Mouse (Mus musculus): ENCODE data around the gene Aadat. TPM values are rescaled to one million over a fixed set of nuclear protein-coding genes. Genes with fewer than 3 reads are reported as not detected.
"Not testable (repeated sequence)": the region's sequence is repeated elsewhere in the genome, so short reads cannot be mapped to it uniquely, and the experiment has no call there.

Aadat gene
- polyA plus RNA-seq, 1 experiment from 2014 or later = 2.0 TPM

GRCm38 (mm10) chr8:60583369-60583768 lies 77.6 kb downstream of the Aadat start:
- 81% methylated on average over 2 of the region's 2 CpGs for WGBS
- Histone ChIP-seq H3K4me3 (replicated peaks) (no peak overlapping the region), H3K4me1 (no peaks in the 10 kb centered on the region), H3K4me2 (no peak overlapping the region), H3K36me3 (no peaks in the 10 kb centered on the region), H3K27me3 (replicated peaks) (no peaks in the 10 kb centered on the region), H3K27ac (replicated peaks) (no peak overlapping the region), H3K9me3 (replicated peaks) (no peaks in the 10 kb centered on the region), H3K9ac (replicated peaks) (no peak overlapping the region)
- no peak for ATAC-seq (ENCODE audit: low FRiP score)

DNA sequence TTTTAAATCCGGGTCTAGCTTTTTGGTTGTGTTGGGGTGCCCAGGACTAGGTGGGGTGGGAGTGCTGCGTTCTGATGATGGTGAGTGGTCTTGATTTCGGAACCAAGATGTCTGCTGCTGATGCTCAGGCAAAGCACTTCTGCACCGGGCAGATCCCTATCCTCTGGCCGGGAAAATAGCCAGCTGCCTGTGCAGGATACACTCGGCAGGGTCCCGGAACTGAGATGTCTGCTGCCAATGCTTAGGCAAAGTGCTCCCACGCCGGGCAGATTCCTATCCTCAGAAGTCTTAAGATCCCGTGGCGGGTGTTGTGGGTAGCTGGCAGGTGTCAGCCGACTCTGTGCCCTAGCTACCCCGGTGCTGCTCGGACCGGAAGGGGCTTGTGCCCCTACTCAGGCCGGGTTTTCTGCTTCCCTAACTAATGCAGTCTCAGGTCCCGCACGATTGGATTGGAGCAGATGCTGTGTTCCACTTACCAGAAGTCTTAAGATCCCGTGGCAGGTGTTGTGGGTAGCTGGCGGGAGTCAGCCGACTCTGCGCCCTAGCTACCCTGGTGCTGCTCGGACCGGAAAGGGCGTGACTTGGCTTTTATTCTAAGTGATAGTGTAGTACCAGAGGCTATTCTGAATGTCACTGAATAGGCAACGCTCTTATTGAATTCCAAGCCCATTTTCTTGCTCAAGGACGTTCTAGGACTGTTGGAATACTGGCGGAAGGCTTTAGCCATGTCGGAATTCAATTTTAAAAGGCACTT lies 85.8 kb downstream of the Aadat start:
- not testable (repeated sequence) for H3K36me3 ChIP-seq; H3K9ac ChIP-seq (replicated peaks); H3K27me3 ChIP-seq (replicated peaks); H3K4me2 ChIP-seq; ATAC-seq (ENCODE audit: low FRiP score); H3K4me3 ChIP-seq (replicated peaks); H3K27ac ChIP-seq (replicated peaks); H3K4me1 ChIP-seq; H3K9me3 ChIP-seq (replicated peaks)
- WGBS = 87% methylated on average over 29 of the region's 29 CpGs

GRCm38 (mm10) chr8:60594761-60595160 lies 89.0 kb downstream of the Aadat start:
- H3K27me3 ChIP-seq (replicated peaks) = no peaks in the 10 kb centered on the region
- no peak for ATAC-seq (ENCODE audit: low FRiP score)
- H3K4me3 ChIP-seq (replicated peaks) = no peak overlapping the region
- H3K27ac ChIP-seq (replicated peaks) = no peak overlapping the region
- no peak overlapping the region for H3K9ac ChIP-seq (replicated peaks)
- no peaks in the 10 kb centered on the region for H3K36me3 ChIP-seq
- 58% methylated on average over 3 of the region's 3 CpGs for WGBS
- no peaks in the 10 kb centered on the region for H3K4me1 ChIP-seq
- no peak overlapping the region for H3K4me2 ChIP-seq
- H3K9me3 ChIP-seq (replicated peaks) = no peaks in the 10 kb centered on the region

Other genes starting within 250 kb of the Aadat start
- gene Gm10283, start 2.7 kb upstream of the Aadat start, polyA plus RNA-seq (2015; fragmentation: Nextera tagmentation; extraction: Ambion mirVana) = not detected in 2 replicates
- gene Mfap3l, start 126.9 kb downstream of the Aadat start, polyA plus RNA-seq (2015; fragmentation: Nextera tagmentation; extraction: Ambion mirVana) = 5.6 and 5.7 TPM in 2 replicates